Mouse (Mus musculus) embryonic facial prominence, embryonic 14.5 days (tissue): ENCODE results near the gene Rgr. TPM values are rescaled to one million over a fixed set of nuclear protein-coding genes. Genes with fewer than 3 reads are reported as not detected.

Experiments
- polyA plus RNA-seq: library from polyadenylated mRNA; unstranded; fragments of >200 nt; fragmentation: Nextera tagmentation; extraction: Ambion mirVana; gene quantifications from 2 replicates; pipeline ENCODE4 v1.2.1, GENCODE M21; 2014

Rgr gene
- polyA plus RNA-seq, 1 experiment from 2014 or later: 0.39 TPM

Other genes with a start within 250 kb of the Rgr start
- gene Ccser2, start 80.2 kb downstream of the Rgr start, polyA plus RNA-seq: 49.6 and 52.7 TPM in 2 replicates
- not detected in 2 replicates for gene Lrit1, start 5.9 kb upstream of the Rgr start, polyA plus RNA-seq
- gene Lrit2, start 19.0 kb upstream of the Rgr start, polyA plus RNA-seq: 0.06 TPM in 1 of 2 replicates, not detected in the other
- 3.0 TPM in 2 replicates for gene Cdhr1, start 49.4 kb upstream of the Rgr start, polyA plus RNA-seq
- gene 2610528A11Rik, start 65.1 kb upstream of the Rgr start, polyA plus RNA-seq: 7.9 and 9.0 TPM in 2 replicates
- gene Ghitm, start 86.3 kb upstream of the Rgr start, polyA plus RNA-seq: 198 and 210 TPM in 2 replicates